Mouse (Mus musculus) midbrain, postnatal 0 days (tissue): Measurements from ENCODE around the gene Ip6k1. TPM values are rescaled to one million over a fixed set of nuclear protein-coding genes. Genes with fewer than 3 reads are reported as not detected.
A peak's percentile ranks its signal among the peaks of the same experiment; 100 is the strongest.

Experiments used
- ATAC-seq: fragments of 200-750 bp; cut with Nextera tagmentation; 2 replicates; pipeline ENCODE4 v1.8.0; 2017; ENCODE audit warnings: moderate number of reproducible peaks, mild to moderate bottlenecking, moderate TSS enrichment, moderate library complexity; ENCODE audit not compliant: low FRiP score
- DNase-seq: peaks from one replicate; pipeline ENCODE4 v3.0.0-alpha.2; 2015; ENCODE audit warnings: low spot score
- H3K27ac ChIP-seq: fragments of 300-500 bp; sonication (generic); 2 replicates; pipeline ENCODE4 v1.5.1; 2014; ENCODE audit warnings: low read depth, mild to moderate bottlenecking, low read length, mixed read lengths
- H3K27me3 ChIP-seq: fragments of 300-500 bp; sonication (generic); 2 replicates; pipeline ENCODE4 v1.6.1; 2014; ENCODE audit warnings: low read length, control low read depth, mixed read lengths; ENCODE audit not compliant: insufficient read depth
- H3K36me3 ChIP-seq: fragments of 300-500 bp; sonication (generic); 2 replicates; pipeline ENCODE4 v1.6.1; 2014; ENCODE audit warnings: low read length, control low read depth, mixed read lengths; ENCODE audit not compliant: insufficient read depth
- H3K4me1 ChIP-seq: fragments of 300-500 bp; sonication (generic); 2 replicates; pipeline ENCODE4 v1.6.1; 2014; ENCODE audit warnings: mild to moderate bottlenecking, control low read depth, antibody characterized with exemption, low read length, mixed read lengths; ENCODE audit not compliant: insufficient read depth
- H3K4me2 ChIP-seq: fragments of 300-500 bp; sonication (generic); 2 replicates; pipeline ENCODE4 v1.6.1; 2014; ENCODE audit warnings: low read depth, mild to moderate bottlenecking, low read length, mixed read lengths; ENCODE audit not compliant: poor library complexity, severe bottlenecking
- H3K4me3 ChIP-seq: fragments of 300-500 bp; sonication (generic); 2 replicates; pipeline ENCODE4 v1.5.1; 2014; ENCODE audit warnings: low read depth, mild to moderate bottlenecking, low read length, moderate library complexity
- H3K9ac ChIP-seq: fragments of 300-500 bp; sonication (generic); replicated peaks from 2 replicates; pipeline ENCODE4 v1.6.1; 2014; ENCODE audit warnings: mild to moderate bottlenecking, low read length, moderate library complexity, mixed read lengths; ENCODE audit not compliant: poor library complexity, severe bottlenecking
- H3K9me3 ChIP-seq: fragments of 300-500 bp; sonication (generic); 2 replicates; pipeline ENCODE4 v1.6.1; 2016; ENCODE audit warnings: low read length, control low read depth
- CTCF ChIP-seq: IDR thresholded peaks from 2 replicates; pipeline ENCODE4 v1.5.1; 2016; ENCODE audit warnings: antibody characterized with exemption, mild to moderate bottlenecking
- WGBS: fragments of 180-500 bp; shearing (Covaris S2); extraction: QIAGEN DNeasy Blood & Tissue Kit; methylation state at CpG from one replicate; pipeline ENCODE4 v1.1.7; 2014; 5-methylcytosine and 5-hydroxymethylcytosine counted together
- polyA plus RNA-seq: library from polyadenylated mRNA; unstranded; fragments of >200 nt; fragmentation: Nextera tagmentation; extraction: Ambion mirVana; gene quantifications from 2 replicates; pipeline ENCODE4 v1.2.1, GENCODE M21; 2015
- total RNA-seq: library from RNA; depleted of rRNA; stranded (reverse); fragments of >200 nt; gene quantifications from 2 replicates; pipeline ENCODE4 v1.2.3, GENCODE M21; 2014; rRNA removed

The Ip6k1 gene
- 249 and 272 TPM in 2 replicates for total RNA-seq
- polyA plus RNA-seq = 90.5 and 94.1 TPM in 2 replicates

DNA sequence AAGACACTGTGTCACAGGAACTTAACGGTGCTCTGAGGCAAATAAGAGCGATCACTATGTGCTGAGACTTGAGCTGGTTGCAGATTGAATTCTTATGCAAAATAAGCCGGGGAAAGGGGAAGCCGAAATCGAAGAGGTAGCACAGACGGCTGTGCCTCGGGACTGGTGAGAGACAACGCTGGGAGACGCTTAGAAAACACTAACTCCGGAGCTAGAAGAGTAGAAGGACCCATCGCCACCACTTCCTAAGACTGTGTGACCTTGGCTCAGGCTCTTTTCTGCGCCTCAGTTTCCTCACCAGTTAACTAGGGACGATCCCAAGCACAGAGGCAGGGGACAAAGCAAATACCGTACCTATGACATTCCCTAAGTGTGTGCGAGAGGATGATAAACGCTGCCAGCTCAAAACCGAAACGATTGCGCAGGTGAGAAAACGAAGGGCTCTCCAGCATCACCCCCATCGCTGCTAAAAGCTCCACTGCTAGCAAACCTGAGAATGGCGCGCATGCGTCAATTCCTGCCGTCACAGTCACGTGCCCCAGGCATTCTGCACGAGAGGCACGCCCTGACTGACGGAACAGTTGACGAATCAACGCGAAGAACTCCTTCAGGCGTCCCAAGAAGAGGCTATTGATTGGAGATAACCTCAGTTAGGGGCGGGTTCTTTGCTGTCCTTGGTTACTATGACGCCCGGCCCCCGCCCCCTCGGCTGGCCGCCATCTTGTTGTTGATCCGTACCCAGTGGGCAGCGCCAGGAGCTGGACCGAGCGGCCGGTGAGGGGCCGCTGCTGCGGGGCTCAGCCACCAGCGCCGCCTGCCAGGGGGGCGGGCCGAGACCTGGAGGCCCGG is at the start of gene Ip6k1:
Gene Ip6k1 (plus strand): TSS at position 580 of the 849 bp plus-strand sequence.
- DNase-seq = peak; percentile 100
- Histone ChIP-seq H3K9ac (peak within 1 kb of the TSS; percentile 99), H3K36me3 (no peaks in the 10 kb centered on the region), H3K4me2 (peak within 1 kb of the TSS; percentile 81), H3K27ac (peak within 1 kb of the TSS; percentile 99), H3K27me3 (no peaks in the 10 kb centered on the region), H3K9me3 (no peaks in the 10 kb centered on the region), H3K4me3 (peak within 1 kb of the TSS; percentile 97), H3K4me1 (0 out of 2 replicates have a peak, but pooled peaks cover 4% of the 10 kb centered on the region)
- under 1% methylated on average over 51 of the region's 51 CpGs for WGBS
- ATAC-seq = peak; percentile 99
- TF ChIP-seq CTCF = no peak

DNA sequence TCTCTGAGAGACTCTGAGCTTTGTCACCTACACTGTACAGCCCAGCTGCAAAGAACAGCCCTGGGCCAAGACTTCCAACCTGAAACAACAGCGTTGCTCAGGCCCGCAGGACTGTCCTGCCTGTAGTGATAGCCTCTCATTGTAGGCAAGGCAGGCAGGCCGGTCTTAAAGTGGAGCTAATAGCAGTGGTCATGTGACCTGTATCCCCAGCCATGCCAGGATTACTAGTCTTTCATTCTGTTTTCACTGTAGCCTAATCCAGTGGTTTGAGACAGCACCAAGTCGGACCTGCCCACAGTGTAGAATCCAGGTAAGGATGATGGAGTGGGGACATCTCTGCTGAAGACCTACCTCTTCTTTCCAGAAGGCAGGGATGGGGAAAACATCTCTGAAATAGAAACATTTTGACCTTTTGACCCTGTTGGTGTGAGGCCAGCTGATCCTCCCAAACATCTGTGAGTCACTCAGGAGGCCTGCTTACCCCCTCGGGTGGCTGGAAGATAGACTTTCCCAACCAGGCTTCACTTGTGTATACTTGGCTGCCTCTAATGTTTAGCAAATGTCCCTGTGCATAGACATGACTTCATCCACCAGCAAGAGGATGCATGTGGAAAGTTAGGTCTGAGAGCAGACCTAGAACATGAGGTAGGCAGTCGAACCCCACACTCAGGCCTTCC is 46.5 kb upstream of the Ip6k1 start:
- Histone ChIP-seq H3K27ac (no peak overlapping the region), H3K9ac (no peak overlapping the region)

DNA sequence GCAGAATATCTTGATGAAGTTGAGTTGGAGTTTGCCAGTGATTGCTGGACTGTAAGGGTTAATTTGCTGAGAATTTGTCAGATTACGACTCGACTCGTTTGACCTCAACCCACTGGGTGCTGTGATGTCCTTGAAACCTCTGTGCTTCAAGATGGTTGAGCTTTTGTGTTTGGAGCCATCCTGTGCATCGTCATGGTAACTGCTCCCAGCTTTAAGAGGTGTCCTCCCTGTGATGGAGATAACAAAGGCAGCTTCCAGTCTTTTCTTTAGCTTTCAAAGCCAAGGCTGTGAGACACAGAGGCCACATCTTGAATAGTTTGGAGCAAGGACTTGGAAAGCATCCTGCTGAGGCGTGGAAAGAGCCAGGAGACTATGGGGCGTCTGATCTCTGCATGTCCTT is 45.2 kb upstream of the Ip6k1 start:
- H3K4me3 ChIP-seq = no peak overlapping the region
- 16% methylated on average over 6 of the region's 6 CpGs for WGBS
- H3K27ac ChIP-seq = peak overlapping the region; percentile 38; the same call in 1 of the 2 replicates
- peaks cover 16% of the 10 kb centered on the region for H3K4me1 ChIP-seq
- H3K9me3 ChIP-seq = no peaks in the 10 kb centered on the region
- no peaks in the 10 kb centered on the region for H3K27me3 ChIP-seq
- ATAC-seq = no peak
- no peak for TF ChIP-seq CTCF
- no peak for DNase-seq
- H3K36me3 ChIP-seq = no peaks in the 10 kb centered on the region; the same call in 1 of the 2 replicates
- H3K9ac ChIP-seq = no peak overlapping the region
- no peak overlapping the region for H3K4me2 ChIP-seq

More for the DNA sequence above, 46.5 kb upstream of the Ip6k1 start:
- no peak for ATAC-seq
- no peak overlapping the region for H3K4me2 ChIP-seq
- no peak for DNase-seq
- TF ChIP-seq CTCF = no peak
- no peaks in the 10 kb centered on the region for H3K9me3 ChIP-seq
- H3K27me3 ChIP-seq = no peaks in the 10 kb centered on the region
- H3K36me3 ChIP-seq = no peaks in the 10 kb centered on the region; the same call in 1 of the 2 replicates
- 0 out of 2 replicates have a peak, but pooled peaks cover 7% of the 10 kb centered on the region for H3K4me1 ChIP-seq
- 82% methylated on average over 6 of the region's 6 CpGs for WGBS
- no peak overlapping the region for H3K4me3 ChIP-seq

DNA sequence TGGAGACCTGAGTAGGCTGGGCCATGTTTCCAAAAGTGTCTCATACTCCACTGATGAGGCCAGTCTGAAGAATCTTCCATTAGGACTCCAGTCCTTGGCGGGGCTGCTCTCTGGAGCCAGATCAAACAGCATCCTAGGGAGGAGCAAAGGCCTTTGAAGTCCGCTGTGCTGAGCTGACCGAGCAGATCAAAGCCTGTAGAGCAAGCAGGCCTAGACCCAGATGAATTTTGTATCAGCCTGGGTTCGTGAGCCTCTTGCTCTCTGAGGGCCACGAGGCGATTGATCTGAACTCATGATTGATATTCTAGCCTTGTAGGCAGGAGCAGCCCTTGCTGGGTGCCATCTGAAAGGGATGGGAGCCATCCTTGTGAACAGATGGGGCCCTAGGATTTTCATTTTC is 42.4 kb upstream of the Ip6k1 start:
- no peaks in the 10 kb centered on the region for H3K9me3 ChIP-seq
- H3K4me2 ChIP-seq = no peak overlapping the region
- peak overlapping the region; percentile 91 for H3K27ac ChIP-seq
- no peak overlapping the region for H3K4me3 ChIP-seq
- TF ChIP-seq CTCF = no peak
- H3K27me3 ChIP-seq = no peaks in the 10 kb centered on the region
- ATAC-seq (no peak; the same call in 1 of the 2 replicates), DNase-seq (no peak)
- whole genome bisulfite sequencing = 39% methylated on average over 6 of the region's 6 CpGs
- H3K4me1 ChIP-seq = peaks cover 20% of the 10 kb centered on the region
- peak overlapping the region; percentile 33; the same call in 1 of the 2 replicates for H3K9ac ChIP-seq
- H3K36me3 ChIP-seq = no peaks in the 10 kb centered on the region; the same call in 1 of the 2 replicates

DNA sequence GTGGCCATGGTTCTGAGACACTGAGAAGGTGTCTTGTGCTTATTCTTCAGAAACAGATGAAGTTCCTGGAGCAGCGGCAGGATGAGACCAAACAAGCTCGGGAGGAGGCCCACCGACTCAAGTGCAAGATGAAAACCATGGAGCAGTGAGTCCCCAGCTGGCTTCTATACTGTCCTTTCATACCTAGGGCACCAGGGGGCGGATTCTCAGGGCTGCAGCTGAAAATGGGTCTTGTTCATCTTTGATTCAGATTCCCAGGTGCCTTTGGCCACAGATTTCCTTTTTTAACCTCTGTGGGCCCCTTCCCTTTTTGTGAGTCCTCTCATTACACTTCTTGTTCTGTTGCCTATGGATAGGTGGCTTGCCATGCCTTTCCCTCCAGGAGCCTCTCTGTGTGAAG is 41.4 kb upstream of the Ip6k1 start:
- 71% methylated on average over 4 of the region's 4 CpGs for WGBS
- Histone ChIP-seq H3K36me3 (no peaks in the 10 kb centered on the region; the same call in 1 of the 2 replicates), H3K27ac (peak overlapping the region; percentile 91), H3K4me3 (no peak overlapping the region), H3K4me2 (peak overlapping the region; percentile 38; the same call in 1 of the 2 replicates), H3K9me3 (no peaks in the 10 kb centered on the region), H3K4me1 (peaks cover 20% of the 10 kb centered on the region), H3K9ac (no peak overlapping the region), H3K27me3 (no peaks in the 10 kb centered on the region)
- peak; percentile 56 for TF ChIP-seq CTCF
- DNase-seq = peak; percentile 28
- ATAC-seq = no peak
